Mouse (Mus musculus) lung, postnatal 0 days (tissue): ENCODE measurements around the gene Casp9. TPM values are rescaled to one million over a fixed set of nuclear protein-coding genes. Genes with fewer than 3 reads are reported as not detected.

Experiments
- ATAC-seq: fragments of 200-750 bp; cut with Nextera tagmentation; 2 replicates; pipeline ENCODE4 v1.8.0; 2017; ENCODE audit warnings: moderate library complexity
- DNase-seq: peaks from one replicate; pipeline ENCODE4 v3.0.0-alpha.2; 2016; ENCODE audit warnings: low spot score
- H3K27ac ChIP-seq: fragments of 300-500 bp; sonication (generic); 2 replicates; pipeline ENCODE4 v1.5.1; 2014; ENCODE audit warnings: antibody characterized with exemption, mild to moderate bottlenecking, low read length, mixed read lengths
- H3K27me3 ChIP-seq: fragments of 300-500 bp; sonication (generic); replicated peaks from 2 replicates; pipeline ENCODE4 v1.6.1; 2014; ENCODE audit warnings: low read length, mixed read lengths; ENCODE audit not compliant: insufficient read depth
- H3K36me3 ChIP-seq: fragments of 300-500 bp; sonication (generic); 2 replicates; pipeline ENCODE4 v1.6.1; 2014; ENCODE audit warnings: low read length, mixed read lengths; ENCODE audit not compliant: insufficient read depth
- H3K4me1 ChIP-seq: fragments of 300-500 bp; sonication (generic); 2 replicates; pipeline ENCODE4 v1.6.1; 2014; ENCODE audit warnings: antibody characterized with exemption, low read depth, low read length, mixed read lengths; ENCODE audit not compliant: insufficient read depth
- H3K4me2 ChIP-seq: fragments of 300-500 bp; sonication (generic); replicated peaks from 2 replicates; pipeline ENCODE4 v1.6.1; 2014; ENCODE audit warnings: low read depth, mild to moderate bottlenecking, low read length, moderate library complexity, mixed read lengths
- H3K4me3 ChIP-seq: fragments of 300-500 bp; sonication (generic); 2 replicates; pipeline ENCODE4 v1.5.1; 2014; ENCODE audit warnings: low read depth, low read length
- H3K9ac ChIP-seq: fragments of 300-500 bp; sonication (generic); replicated peaks from 2 replicates; pipeline ENCODE4 v1.6.1; 2014; ENCODE audit warnings: low read depth, mild to moderate bottlenecking
- H3K9me3 ChIP-seq: fragments of 300-500 bp; sonication (generic); 2 replicates; pipeline ENCODE4 v1.6.1; 2016; ENCODE audit warnings: low read length, mixed read lengths
- CTCF ChIP-seq: IDR thresholded peaks from 2 replicates; pipeline ENCODE4 v1.5.1; 2016; ENCODE audit warnings: antibody characterized with exemption, mild to moderate bottlenecking
- EP300 ChIP-seq: IDR thresholded peaks from 2 replicates; pipeline ENCODE4 v1.6.1; 2016; ENCODE audit warnings: antibody characterized with exemption, mild to moderate bottlenecking, control low read depth
- WGBS: fragments of 180-500 bp; shearing (Covaris S2); extraction: QIAGEN DNeasy Blood & Tissue Kit; methylation state at CpG from one replicate; pipeline ENCODE4 v1.1.7; 2014; 5-methylcytosine and 5-hydroxymethylcytosine counted together
- polyA plus RNA-seq: library from polyadenylated mRNA; unstranded; fragments of >200 nt; fragmentation: Nextera tagmentation; extraction: Ambion mirVana; gene quantifications from 2 replicates; pipeline ENCODE4 v1.2.1, GENCODE M21; 2015

Gene Casp9
- polyA plus RNA-seq, 1 experiment from 2014 or later, result 20.2 TPM

DNA sequence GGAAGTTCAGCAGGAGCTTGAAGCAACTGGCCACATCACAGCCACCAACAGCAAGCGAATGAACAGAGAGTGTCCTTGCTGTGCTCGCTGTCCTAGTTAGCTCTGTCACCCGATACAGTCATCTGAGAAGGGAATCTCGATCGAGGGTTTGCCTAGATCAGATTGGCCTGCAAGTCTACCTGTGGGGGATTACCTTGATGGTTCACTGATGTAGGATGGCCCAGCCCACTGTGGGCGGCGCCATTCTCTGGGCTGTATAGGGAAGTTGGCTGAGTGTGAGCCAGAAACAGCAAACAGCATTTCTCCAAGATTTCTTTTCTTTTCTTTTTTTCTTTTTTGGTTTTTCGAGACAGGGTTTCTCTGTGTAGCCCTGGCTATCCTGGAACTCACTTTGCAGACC lies 71.1 kb downstream of the Casp9 start:
- H3K27ac ChIP-seq, result no peak overlapping the region
- TF ChIP-seq CTCF (no peak), EP300 (no peak)
- no peaks in the 10 kb centered on the region for H3K36me3 ChIP-seq
- no peaks in the 10 kb centered on the region for H3K27me3 ChIP-seq
- H3K9me3 ChIP-seq, result no peaks in the 10 kb centered on the region
- peaks cover 12% of the 10 kb centered on the region; the same call in 1 of the 2 replicates for H3K4me1 ChIP-seq
- no peak overlapping the region for H3K4me3 ChIP-seq
- 95% methylated on average over 8 of the region's 8 CpGs for WGBS
- no peak overlapping the region for H3K9ac ChIP-seq
- DNase-seq (no peak), ATAC-seq (no peak)
- no peak overlapping the region for H3K4me2 ChIP-seq

- Histone ChIP-seq H3K27ac (no peak overlapping the region), H3K4me2 (no peak overlapping the region), H3K27me3 (no peaks in the 10 kb centered on the region), H3K9me3 (no peaks in the 10 kb centered on the region), H3K4me3 (no peak overlapping the region), H3K36me3 (no peaks in the 10 kb centered on the region), H3K9ac (no peak overlapping the region), H3K4me1 (peaks cover 17% of the 10 kb centered on the region; the same call in 1 of the 2 replicates)
- ATAC-seq, result no peak
- no peak for DNase-seq
- TF ChIP-seq EP300 (no peak), CTCF (no peak)
- WGBS, result 85% methylated on average over 5 of the region's 5 CpGs
Measured at GRCm38 (mm10) chr4:141865006-141865405, 71.6 kb downstream of the Casp9 start.

Other genes with a start within 250 kb of the Casp9 start
- 52.3 and 57.5 TPM in 2 replicates for gene Fblim1, start 187.5 kb upstream of the Casp9 start, polyA plus RNA-seq
- gene Tmem82, start 175.0 kb upstream of the Casp9 start, polyA plus RNA-seq, result 3.5 and 3.6 TPM in 2 replicates
- gene Slc25a34, start 169.8 kb upstream of the Casp9 start, polyA plus RNA-seq, result 1.1 and 1.2 TPM in 2 replicates
- 5.2 and 5.3 TPM in 2 replicates for gene Plekhm2, start 128.7 kb upstream of the Casp9 start, polyA plus RNA-seq
- gene Rsc1a1, start 108.0 kb upstream of the Casp9 start, polyA plus RNA-seq, result not detected in 2 replicates
- 16.8 and 19.7 TPM in 2 replicates for gene Ddi2, start 70.2 kb upstream of the Casp9 start, polyA plus RNA-seq
- 0.25 and 0.27 TPM in 2 replicates for gene Agmat, start 46.9 kb upstream of the Casp9 start, polyA plus RNA-seq
- gene Dnajc16, start 2.7 kb upstream of the Casp9 start, polyA plus RNA-seq, result 3.3 and 3.7 TPM in 2 replicates
- gene Cela2a, start 32.5 kb downstream of the Casp9 start, polyA plus RNA-seq, result not detected in 2 replicates
- not detected in 2 replicates for gene Ctrc, start 52.7 kb downstream of the Casp9 start, polyA plus RNA-seq
- 81.6 and 88.4 TPM in 2 replicates for gene Efhd2, start 81.3 kb downstream of the Casp9 start, polyA plus RNA-seq
- gene Fhad1, start 221.5 kb downstream of the Casp9 start, polyA plus RNA-seq, result 6.5 and 8.3 TPM in 2 replicates